26 mouse cellular contexts compared by ENCODE assay signal in genomic region chr11:44812193-44812746, GRCm38 (mm10).
DNase-seq lines count a peak whose midpoint lies in the region; ATAC-seq and TF ChIP-seq lines count a peak whose summit lies in the region.
"Had no signal": no experiment of that assay in that cellular context is flagged by ENCODE, and none has a peak within 500 bp of the region (broad histone marks: within the 10 kb centered on the region; RNA-seq: fewer than 3 reads in every experiment).

No protein-coding gene starts in this region.

- H3K27me3 ChIP-seq in hindbrain, embryonic 13.5 days = no peaks in the 10 kb centered on the region
- no peaks in the 10 kb centered on the region for H3K27me3 ChIP-seq in hindbrain, embryonic 11.5 days (ENCODE audit: control insufficient read depth, insufficient read depth, low read length)
- H3K27me3 ChIP-seq in Patski = no peaks in the 10 kb centered on the region
- H3K27me3 ChIP-seq: CH12.LX; embryonic facial prominence, embryonic 15.5 days; heart, embryonic 12.5 days; limb, embryonic 13.5 days; megakaryocyte, embryonic 14.5 days; midbrain, embryonic 13.5 days had no signal

- no peaks in the 10 kb centered on the region for H3K9me3 ChIP-seq in hindbrain, embryonic 13.5 days
- H3K9me3 ChIP-seq in hindbrain, embryonic 11.5 days (ENCODE audit: control insufficient read depth, low read length) = no peaks in the 10 kb centered on the region
- H3K9me3 ChIP-seq: embryonic facial prominence, embryonic 10.5 days; embryonic facial prominence, embryonic 15.5 days; heart, embryonic 12.5 days; limb, embryonic 13.5 days; megakaryocyte, embryonic 14.5 days; midbrain, embryonic 13.5 days had no signal

- H3K4me2 ChIP-seq in hindbrain, embryonic 13.5 days = no peak overlapping the region
- H3K4me2 ChIP-seq in hindbrain, embryonic 11.5 days (replicated peaks; ENCODE audit: low read depth, low read length) = no peak overlapping the region
- H3K4me2 ChIP-seq: embryonic facial prominence, embryonic 15.5 days; heart, embryonic 12.5 days; limb, embryonic 13.5 days; liver, embryonic 11.5 days; midbrain, embryonic 13.5 days had no signal

- CTCF ChIA-PET in Patski (lab: Charles Lee) = no interaction called here

- WGBS in hindbrain, embryonic 13.5 days = 88% methylated on average over 5 of the region's 5 CpGs
- WGBS in hindbrain, embryonic 11.5 days = 85% methylated on average over 5 of the region's 5 CpGs

- peaks cover 35% of the 10 kb centered on the region for H3K4me1 ChIP-seq in hindbrain, embryonic 13.5 days (replicated peaks)
- H3K4me1 ChIP-seq in hindbrain, embryonic 11.5 days (replicated peaks; ENCODE audit: control insufficient read depth, insufficient read depth, low read length) = no peaks in the 10 kb centered on the region
- H3K4me1 ChIP-seq: heart, embryonic 12.5 days had no signal

- in situ Hi-C loops in Patski (cut with MboI; ENCODE audit: low pct_unique_long_range_greater_than_20kb) = no loop called here

- POLR2A ChIA-PET in Patski (lab: Charles Lee) = interaction anchor here (0.6 kb wide), 1 partner anchor 18 kb away, joined by 4 read pairs; no protein-coding TSS in a partner anchor

- no peaks in the 10 kb centered on the region for H3K36me3 ChIP-seq in hindbrain, embryonic 13.5 days
- H3K36me3 ChIP-seq in hindbrain, embryonic 11.5 days (ENCODE audit: control insufficient read depth, insufficient read depth, low read length) = no peaks in the 10 kb centered on the region
- H3K36me3 ChIP-seq: embryonic facial prominence, embryonic 10.5 days; embryonic facial prominence, embryonic 15.5 days; heart, embryonic 12.5 days; limb, embryonic 13.5 days; midbrain, embryonic 13.5 days had no signal

- TF ChIP-seq CTCF in Patski (IDR thresholded peaks at IDR 0.05) = no peak

- no peak for ATAC-seq in hindbrain, embryonic 13.5 days (ENCODE audit: low FRiP score)
- ATAC-seq in hindbrain, embryonic 11.5 days (ENCODE audit: low FRiP score) = no peak
- peak; percentile 93 for ATAC-seq in Patski
- ATAC-seq: forebrain, embryonic 14.5 days; midbrain, embryonic 13.5 days had no signal

- H3K4me3 ChIP-seq in hindbrain, embryonic 13.5 days = no peak overlapping the region
- no peak overlapping the region for H3K4me3 ChIP-seq in hindbrain, embryonic 11.5 days (ENCODE audit: low read depth, low read length)
- H3K4me3 ChIP-seq: embryonic facial prominence, embryonic 10.5 days; embryonic facial prominence, embryonic 15.5 days; heart, embryonic 12.5 days; limb, embryonic 13.5 days; megakaryocyte, embryonic 14.5 days; midbrain, embryonic 13.5 days had no signal

- H3K9ac ChIP-seq in hindbrain, embryonic 13.5 days = no peak overlapping the region
- H3K9ac ChIP-seq in hindbrain, embryonic 11.5 days (ENCODE audit: low read depth, low read length) = no peak overlapping the region
- H3K9ac ChIP-seq: embryonic facial prominence, embryonic 15.5 days; heart, embryonic 12.5 days; limb, embryonic 13.5 days; midbrain, embryonic 13.5 days had no signal

- no peak for DNase-seq in hindbrain, embryonic 11.5 days (ENCODE audit: low spot score)
- DNase-seq in 3T3-L1 (ENCODE audit: low read depth, low spot score) (peak; percentile 68), Patski (ENCODE audit: low read depth, low spot score) (peak; percentile 35)
- DNase-seq in fibroblast of lung, adult 2 months (ENCODE audit: low read depth) = peak; percentile 52
- DNase-seq in embryo, embryonic 9.5 days (ENCODE audit: extremely low spot score) = no peak
- DNase-seq in lung, adult 18-20 months = no peak
- DNase-seq: adrenal gland, postnatal 36 days; cerebellum, adult 11 months; cerebellum, adult 9-11 months; gastrocnemius, postnatal 14 days; kidney, adult 2 months; kidney, postnatal 4 days; lung, postnatal 4 days; spleen, adult 18-20 months; thymus, postnatal 14 days had no signal

- H3K27ac ChIP-seq in hindbrain, embryonic 13.5 days = peak overlapping the region; percentile 30; the same call in 1 of the 2 replicates
- H3K27ac ChIP-seq in hindbrain, embryonic 11.5 days (ENCODE audit: low read depth, low read length) = no peak overlapping the region
- H3K27ac ChIP-seq: embryonic facial prominence, embryonic 10.5 days; embryonic facial prominence, embryonic 15.5 days; kidney, postnatal 0 days; limb, embryonic 13.5 days; midbrain, embryonic 13.5 days had no signal

Comparison
In these comparisons a context has a peak if more than half of its experiments do, and no peak if none do; other contexts are left out.
1. DNase-seq: peak in 3T3-L1 (single experiment), Patski (single experiment) and fibroblast of lung, adult 2 months (single experiment); none in hindbrain, embryonic 11.5 days (single experiment), embryo, embryonic 9.5 days (single experiment) and lung, adult 18-20 months (0 of 2).